Mouse (Mus musculus) cerebellum, postnatal 36 days (tissue): ENCODE measurements around the gene Fam204a.

ENCODE experiments used
- DNase-seq, 2 experiments: peaks; one replicate each; pipeline ENCODE4 v3.0.0; 2021 to 2022; ENCODE audit warnings: mixed read lengths in 2 of 2

The Fam204a gene

DNA sequence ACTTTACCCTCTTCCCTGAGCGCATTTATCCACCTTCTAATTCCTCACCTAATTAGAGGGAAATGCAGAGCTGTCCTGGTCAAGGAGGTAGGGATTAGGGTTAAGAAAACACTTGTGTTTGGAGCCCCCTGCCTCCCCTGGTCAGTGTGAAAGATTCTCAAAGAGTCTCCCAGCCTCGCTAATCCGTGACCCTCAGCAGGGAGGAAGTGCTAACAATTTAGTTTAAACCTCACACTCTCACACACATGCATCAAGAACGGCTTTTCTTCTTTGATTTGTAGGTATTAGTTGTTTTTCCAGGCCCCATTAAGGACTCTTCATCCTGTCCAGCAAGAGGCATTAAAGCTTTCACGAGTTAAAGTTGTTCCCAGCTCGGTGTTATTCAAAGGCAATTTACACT, 66.7 kb downstream of the Fam204a start:
- DNase-seq: no peak

DNA sequence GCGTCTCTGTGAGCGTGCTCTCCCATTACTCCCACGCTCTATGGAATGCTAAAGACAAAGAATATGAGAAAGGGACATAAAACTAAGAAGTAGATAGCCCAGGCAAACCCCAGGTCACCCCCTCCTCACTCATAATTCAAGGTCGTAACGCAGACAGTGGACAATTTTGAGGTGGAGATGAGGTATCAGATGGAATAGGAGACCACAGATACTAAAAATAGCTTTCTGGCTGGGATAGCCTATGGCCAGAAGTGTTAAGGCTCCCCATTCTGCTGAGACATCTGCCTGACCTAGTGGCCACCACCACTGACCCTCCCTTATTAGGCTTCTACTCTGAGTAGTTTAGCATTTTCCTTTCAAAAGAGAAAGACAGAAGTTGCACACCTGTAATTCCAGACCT, 71.2 kb downstream of the Fam204a start:
- no peak for DNase-seq

DNA sequence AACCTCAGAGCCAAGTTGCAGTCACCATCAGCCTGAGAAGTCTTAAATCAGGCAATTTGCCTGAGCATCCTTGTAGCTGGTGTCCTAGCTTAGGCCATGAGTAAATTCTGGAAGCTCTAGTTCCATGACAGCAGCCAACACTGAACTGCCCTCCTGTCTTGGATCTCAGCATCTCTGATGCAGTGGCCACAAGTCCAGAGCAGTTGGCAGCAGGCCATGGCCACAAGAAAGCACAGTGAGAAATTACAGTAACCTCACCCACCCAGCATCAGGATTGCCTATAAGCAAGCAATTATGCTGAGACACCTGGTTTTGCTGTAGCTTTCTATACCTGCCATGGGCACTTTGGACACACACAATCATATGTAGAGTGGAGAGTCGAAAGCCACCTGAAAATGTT, 73.4 kb downstream of the Fam204a start:
- DNase-seq: no peak

- DNase-seq: no peak
Observed at GRCm38 (mm10) chr19:60150056-60150455, 76.4 kb downstream of the Fam204a start.

GRCm38 (mm10) chr19:60149078-60149960, 77.2 kb downstream of the Fam204a start:
- no peak for DNase-seq
